Mouse (Mus musculus) stomach, embryonic 15.5 days (tissue): ENCODE data around the gene Olfr541. TPM values are rescaled to one million over a fixed set of nuclear protein-coding genes. Genes with fewer than 3 reads are reported as not detected.

Experiments
- ATAC-seq: fragments of 200-750 bp; cut with Nextera tagmentation; 2 replicates; pipeline ENCODE4 v1.8.0; 2017; ENCODE audit warnings: low read depth, moderate number of reproducible peaks, moderate TSS enrichment; ENCODE audit not compliant: insufficient read depth, low FRiP score
- H3K27ac ChIP-seq: fragments of 300-500 bp; sonication (generic); 2 replicates; pipeline ENCODE4 v1.5.1; 2015; ENCODE audit warnings: mild to moderate bottlenecking, inconsistent platforms
- H3K27me3 ChIP-seq: fragments of 300-500 bp; sonication (generic); replicated peaks from 2 replicates; pipeline ENCODE4 v1.6.1; 2015; ENCODE audit warnings: inconsistent platforms
- H3K36me3 ChIP-seq: fragments of 300-500 bp; sonication (generic); 2 replicates; pipeline ENCODE4 v1.6.1; 2015; ENCODE audit warnings: inconsistent platforms
- H3K4me1 ChIP-seq: fragments of 300-500 bp; sonication (generic); 2 replicates; pipeline ENCODE4 v1.6.1; 2015; ENCODE audit warnings: inconsistent platforms
- H3K4me2 ChIP-seq: fragments of 300-500 bp; sonication (generic); 2 replicates; pipeline ENCODE4 v1.6.1; 2015; ENCODE audit warnings: mild to moderate bottlenecking, inconsistent platforms
- H3K4me3 ChIP-seq: fragments of 300-500 bp; sonication (generic); replicated peaks from 2 replicates; pipeline ENCODE4 v1.5.1; 2015; ENCODE audit warnings: inconsistent platforms
- H3K9ac ChIP-seq: fragments of 300-500 bp; sonication (generic); 2 replicates; pipeline ENCODE4 v1.6.1; 2015; ENCODE audit warnings: inconsistent platforms
- H3K9me3 ChIP-seq: fragments of 300-500 bp; sonication (generic); 2 replicates; pipeline ENCODE4 v1.6.1; 2016; ENCODE audit warnings: inconsistent platforms
- WGBS: fragments of 180-500 bp; shearing (Covaris S2); methylation state at CpG from one replicate; pipeline ENCODE4 v1.1.7; 2015; 5-methylcytosine and 5-hydroxymethylcytosine counted together
- polyA plus RNA-seq: library from polyadenylated mRNA; unstranded; fragments of >200 nt; fragmentation: Nextera tagmentation; extraction: Ambion mirVana; gene quantifications from 2 replicates; pipeline ENCODE4 v1.2.1, GENCODE M21; 2015

The Olfr541 gene
- polyA plus RNA-seq, 1 experiment from 2014 or later, result not detected

DNA sequence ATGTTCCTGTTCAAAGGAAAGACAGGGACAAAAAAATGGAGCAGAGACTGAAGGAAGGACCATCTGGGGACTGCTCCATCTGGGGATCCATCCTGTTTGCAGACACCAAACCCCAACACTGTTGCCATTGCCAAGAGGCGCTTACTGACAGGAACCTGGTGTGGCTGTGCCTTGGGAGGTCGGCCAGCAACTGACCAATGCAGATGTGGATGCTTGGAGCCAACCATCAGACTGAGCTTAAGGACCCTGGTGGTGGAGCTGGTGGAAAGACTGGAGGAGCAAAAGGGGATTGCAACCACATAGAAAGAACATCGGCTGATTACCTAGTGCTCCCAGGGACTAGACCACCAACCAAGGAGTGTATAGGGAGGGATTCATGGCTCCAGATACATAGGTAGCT lies 50.3 kb downstream of the Olfr541 start:
- ATAC-seq, result no peak
- Histone ChIP-seq H3K4me1 (no peaks in the 10 kb centered on the region), H3K9ac (no peak overlapping the region), H3K36me3 (no peaks in the 10 kb centered on the region), H3K4me3 (no peak overlapping the region), H3K4me2 (no peak overlapping the region), H3K9me3 (no peaks in the 10 kb centered on the region), H3K27ac (no peak overlapping the region), H3K27me3 (no peaks in the 10 kb centered on the region)
- WGBS, result 78% methylated on average over 3 of the region's 3 CpGs

DNA sequence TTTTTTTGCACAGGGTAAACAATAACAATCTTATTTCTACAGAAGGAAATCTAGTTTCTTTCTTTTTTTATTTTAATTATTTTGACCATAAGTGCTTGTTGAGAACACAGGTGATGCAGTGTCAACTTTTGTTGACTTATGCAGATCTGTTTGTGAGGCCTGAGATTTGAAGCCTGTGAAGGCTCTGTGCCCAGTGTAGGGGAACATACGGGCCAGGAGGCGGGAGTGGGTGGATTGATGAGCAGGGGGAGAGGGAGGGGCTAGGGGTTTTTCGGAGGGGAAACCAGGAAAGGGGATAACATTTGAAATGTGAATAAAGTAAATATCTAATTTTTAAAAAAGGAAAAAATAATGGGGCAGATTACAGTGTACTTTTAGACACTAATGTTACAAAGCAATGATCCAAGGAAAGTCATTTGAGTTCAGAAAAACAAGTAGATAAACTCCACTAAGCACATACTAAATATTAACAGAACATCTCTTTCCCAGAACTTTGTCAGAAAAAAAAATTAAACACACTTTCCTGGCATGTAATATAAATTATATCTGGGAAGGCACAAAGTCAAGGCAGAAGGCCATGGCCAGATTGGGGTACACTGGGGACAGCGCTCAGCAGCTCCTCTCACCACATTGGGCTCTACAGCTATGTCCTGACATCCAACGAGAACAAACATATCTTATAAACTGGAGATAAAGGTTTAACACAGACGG lies 51.2 kb downstream of the Olfr541 start:
- Histone ChIP-seq H3K4me1 (no peaks in the 10 kb centered on the region), H3K36me3 (no peaks in the 10 kb centered on the region), H3K4me3 (no peak overlapping the region), H3K9me3 (no peaks in the 10 kb centered on the region), H3K27me3 (no peaks in the 10 kb centered on the region), H3K27ac (no peak overlapping the region), H3K9ac (no peak overlapping the region), H3K4me2 (no peak overlapping the region)
- 74% methylated on average over 6 of the region's 6 CpGs for WGBS
- no peak for ATAC-seq

DNA sequence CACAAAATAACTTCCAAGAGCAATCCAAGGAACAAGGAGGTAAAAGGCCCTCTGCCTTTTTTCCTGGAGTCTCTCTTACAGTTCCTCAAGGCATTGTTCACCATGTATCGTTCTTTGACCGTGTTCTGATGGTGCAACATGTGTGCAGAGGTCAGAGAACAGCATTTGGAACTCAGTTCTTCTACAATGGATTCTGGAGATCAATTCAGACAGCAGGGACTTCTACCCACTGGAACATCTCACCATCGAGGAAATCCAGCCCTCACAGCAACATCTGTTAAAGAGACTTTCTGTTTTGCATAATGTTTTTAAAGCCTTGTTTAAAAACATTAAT lies 51.7 kb downstream of the Olfr541 start:
- H3K4me3 ChIP-seq, result no peak overlapping the region
- H3K4me2 ChIP-seq, result no peak overlapping the region
- WGBS, result 70% methylated on average over 3 of the region's 3 CpGs
- no peaks in the 10 kb centered on the region for H3K9me3 ChIP-seq
- H3K27me3 ChIP-seq, result no peaks in the 10 kb centered on the region
- H3K4me1 ChIP-seq, result no peaks in the 10 kb centered on the region
- no peaks in the 10 kb centered on the region for H3K36me3 ChIP-seq
- ATAC-seq, result no peak
- no peak overlapping the region for H3K27ac ChIP-seq
- H3K9ac ChIP-seq, result no peak overlapping the region

DNA sequence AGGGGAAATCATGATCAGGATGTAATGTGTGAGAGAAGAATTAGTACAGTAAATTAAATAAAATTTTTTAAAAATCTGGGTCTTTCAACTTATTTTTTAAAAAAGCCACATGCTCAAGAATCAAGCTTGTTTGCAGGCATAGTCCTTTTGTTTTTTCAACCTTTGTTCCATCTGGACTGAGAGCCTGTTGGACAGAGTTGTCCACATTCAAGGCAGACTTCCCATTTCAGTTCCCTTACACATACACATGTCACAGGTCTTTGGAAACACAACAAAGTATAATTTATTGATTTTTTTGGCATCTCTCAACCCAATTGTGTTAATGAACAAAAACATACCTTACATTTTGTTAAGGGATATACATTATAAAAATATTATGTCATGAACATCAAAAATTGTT lies 57.5 kb downstream of the Olfr541 start:
- Histone ChIP-seq H3K9me3 (no peaks in the 10 kb centered on the region), H3K4me1 (no peaks in the 10 kb centered on the region), H3K9ac (no peak overlapping the region), H3K36me3 (no peaks in the 10 kb centered on the region), H3K4me2 (no peak overlapping the region), H3K4me3 (no peak overlapping the region), H3K27ac (no peak overlapping the region), H3K27me3 (no peaks in the 10 kb centered on the region)
- ATAC-seq, result no peak

Other genes with a start within 250 kb of the Olfr541 start
- not detected in 2 replicates for gene Olfr533, start 233.9 kb upstream of the Olfr541 start, polyA plus RNA-seq
- not detected in 2 replicates for gene Olfr535, start 213.1 kb upstream of the Olfr541 start, polyA plus RNA-seq
- not detected in 2 replicates for gene Olfr536, start 189.9 kb upstream of the Olfr541 start, polyA plus RNA-seq
- not detected in 2 replicates for gene Olfr538, start 129.4 kb upstream of the Olfr541 start, polyA plus RNA-seq
- gene Olfr46, start 96.0 kb upstream of the Olfr541 start, polyA plus RNA-seq, result not detected in 2 replicates
- not detected in 2 replicates for gene Olfr61, start 68.3 kb upstream of the Olfr541 start, polyA plus RNA-seq
- not detected in 2 replicates for gene Olfr53, start 50.8 kb upstream of the Olfr541 start, polyA plus RNA-seq
- gene Olfr539, start 37.3 kb upstream of the Olfr541 start, polyA plus RNA-seq, result 0.01 TPM in 2 replicates
- gene Olfr45, start 15.3 kb upstream of the Olfr541 start, polyA plus RNA-seq, result not detected in 2 replicates
- 0.18 TPM in 1 of 2 replicates, not detected in the other for gene Cyp2e1, start 66.5 kb downstream of the Olfr541 start, polyA plus RNA-seq
- gene Syce1, start 90.6 kb downstream of the Olfr541 start, polyA plus RNA-seq, result 0.23 and 0.30 TPM in 2 replicates
- 1.5 and 1.7 TPM in 2 replicates for gene Zfp941, start 124.9 kb downstream of the Olfr541 start, polyA plus RNA-seq
- gene Urah, start 137.8 kb downstream of the Olfr541 start, polyA plus RNA-seq, result 13.9 and 23.4 TPM in 2 replicates
- gene Scgb1c1, start 148.3 kb downstream of the Olfr541 start, polyA plus RNA-seq, result not detected in 2 replicates
- 0.17 TPM in 1 of 2 replicates, not detected in the other for gene Odf3, start 150.5 kb downstream of the Olfr541 start, polyA plus RNA-seq
- gene Gm45785, start 159.1 kb downstream of the Olfr541 start, polyA plus RNA-seq, result not detected in 2 replicates
- gene Ric8a, start 159.7 kb downstream of the Olfr541 start, polyA plus RNA-seq, result 58.0 and 62.8 TPM in 2 replicates
- 44.7 and 50.1 TPM in 2 replicates for gene Bet1l, start 160.3 kb downstream of the Olfr541 start, polyA plus RNA-seq
- 214 and 219 TPM in 2 replicates for gene Psmd13, start 184.7 kb downstream of the Olfr541 start, polyA plus RNA-seq
- gene Sirt3, start 185.0 kb downstream of the Olfr541 start, polyA plus RNA-seq, result 25.7 and 28.7 TPM in 2 replicates
- gene Cox8b, start 203.2 kb downstream of the Olfr541 start, polyA plus RNA-seq, result 0.76 and 2.6 TPM in 2 replicates
- 9.9 and 13.8 TPM in 2 replicates for gene Nlrp6, start 223.6 kb downstream of the Olfr541 start, polyA plus RNA-seq
- 21.2 and 23.5 TPM in 2 replicates for gene Pgghg, start 244.1 kb downstream of the Olfr541 start, polyA plus RNA-seq